Mouse (Mus musculus) lung, postnatal 36 days (tissue): ENCODE data around the gene Zfp775.
"Not testable (repeated sequence)": the region's sequence is repeated elsewhere in the genome, so short reads cannot be mapped to it uniquely, and the experiment has no call there.

Experiments
- DNase-seq: peaks from one replicate; pipeline ENCODE4 v3.0.0; 2022; ENCODE audit warnings: mixed read lengths

Zfp775 gene

DNA sequence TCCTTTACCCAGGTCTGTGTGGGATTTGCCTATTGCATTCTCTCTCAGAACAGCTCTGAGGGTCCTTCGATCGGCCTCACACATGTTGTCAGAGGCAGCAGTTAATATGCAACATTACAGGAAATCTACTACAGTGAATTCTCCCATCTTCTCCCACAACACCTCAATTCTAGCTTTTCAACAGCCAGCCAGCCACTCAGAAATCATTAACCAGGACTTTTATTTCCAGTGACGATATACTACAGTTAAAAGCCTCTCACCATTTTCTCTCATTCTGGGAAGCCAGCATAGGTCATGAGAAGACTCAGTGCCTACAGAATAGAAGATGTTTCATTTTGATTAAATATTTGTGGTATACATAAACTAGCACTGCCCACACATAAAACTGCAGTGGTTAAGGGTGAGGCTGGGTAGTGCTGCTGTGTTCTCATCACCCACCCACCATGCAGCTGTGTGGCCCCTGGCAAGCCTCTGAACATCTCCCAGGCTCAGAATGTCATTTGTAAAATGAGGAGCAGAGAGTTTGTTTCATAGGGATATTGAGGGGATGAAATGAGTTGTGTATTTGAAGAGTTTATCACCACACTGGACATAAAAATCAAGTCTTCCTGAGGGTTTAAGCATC lies 10.5 kb upstream of the Zfp775 start:
- DNase-seq: no peak

DNA sequence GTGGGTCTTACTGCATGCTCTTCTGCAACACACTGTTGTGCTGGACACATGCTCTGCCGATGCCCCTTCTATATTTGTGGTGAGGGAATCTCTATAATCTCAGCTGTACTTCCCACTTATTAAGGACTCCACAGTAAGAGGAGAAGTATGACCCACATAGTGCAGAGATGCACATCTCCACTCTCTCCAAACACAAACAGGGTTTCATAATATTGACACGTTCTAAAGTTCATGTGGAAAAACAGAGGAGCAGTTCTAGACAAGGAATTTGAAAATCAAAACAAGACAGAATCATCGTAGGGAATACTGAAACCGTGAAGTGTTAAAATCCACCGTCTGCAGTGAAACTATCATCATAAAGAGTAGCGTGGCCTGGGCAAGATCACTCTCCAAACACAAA lies 10.0 kb upstream of the Zfp775 start:
- no peak for DNase-seq

DNA sequence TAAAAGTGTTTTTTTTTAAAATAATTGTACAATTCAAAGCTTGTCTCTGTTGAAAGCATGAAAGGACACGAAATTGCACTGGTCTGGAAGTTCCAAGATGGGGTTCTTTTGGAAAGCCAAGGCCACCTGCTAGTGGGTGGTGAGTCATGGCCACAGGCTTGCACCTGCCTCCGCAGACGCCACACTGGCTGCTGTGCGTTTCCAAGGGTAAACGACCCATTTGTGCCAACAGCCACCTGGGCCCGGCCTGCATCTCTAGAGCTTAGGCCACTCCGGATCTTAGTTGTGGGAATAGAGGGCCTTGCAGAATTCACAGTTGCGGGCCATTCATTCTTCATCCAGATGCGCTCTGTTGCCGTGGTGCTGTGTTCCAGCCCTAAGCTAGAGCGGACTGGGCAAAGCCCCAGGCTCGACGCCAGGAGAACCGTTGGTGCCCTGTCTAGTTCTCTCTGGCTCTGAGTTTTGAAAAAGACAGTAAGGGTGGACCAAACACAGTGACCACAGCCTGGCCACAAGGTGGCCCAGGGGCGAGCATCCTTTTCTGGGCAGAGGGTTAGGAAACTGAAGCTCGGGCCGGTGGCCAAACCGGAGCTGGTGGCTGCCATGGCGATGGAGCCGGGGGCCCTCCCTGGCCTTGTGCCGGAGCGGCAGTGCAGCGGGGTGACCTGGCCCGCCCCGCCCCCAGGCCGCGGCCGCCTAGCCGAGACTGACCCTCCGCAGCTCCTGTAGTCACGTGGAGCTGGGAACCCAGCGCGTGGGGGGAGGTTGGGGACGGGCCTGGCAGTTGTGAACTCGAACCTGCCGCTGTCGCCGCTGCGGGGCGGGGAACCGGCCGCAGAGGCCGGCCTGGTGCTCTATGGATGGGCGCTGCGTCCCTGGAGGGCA lies 8.5 kb upstream of the Zfp775 start, which contains the start of the genes Repin1 and Gm44965:
TSS of gene Repin1 (plus strand) at position 726 of the 885 bp plus-strand sequence.
TSS of gene Gm44965 (plus strand) at position 784 of the 885 bp plus-strand sequence.
- DNase-seq: peak; percentile 92

DNA sequence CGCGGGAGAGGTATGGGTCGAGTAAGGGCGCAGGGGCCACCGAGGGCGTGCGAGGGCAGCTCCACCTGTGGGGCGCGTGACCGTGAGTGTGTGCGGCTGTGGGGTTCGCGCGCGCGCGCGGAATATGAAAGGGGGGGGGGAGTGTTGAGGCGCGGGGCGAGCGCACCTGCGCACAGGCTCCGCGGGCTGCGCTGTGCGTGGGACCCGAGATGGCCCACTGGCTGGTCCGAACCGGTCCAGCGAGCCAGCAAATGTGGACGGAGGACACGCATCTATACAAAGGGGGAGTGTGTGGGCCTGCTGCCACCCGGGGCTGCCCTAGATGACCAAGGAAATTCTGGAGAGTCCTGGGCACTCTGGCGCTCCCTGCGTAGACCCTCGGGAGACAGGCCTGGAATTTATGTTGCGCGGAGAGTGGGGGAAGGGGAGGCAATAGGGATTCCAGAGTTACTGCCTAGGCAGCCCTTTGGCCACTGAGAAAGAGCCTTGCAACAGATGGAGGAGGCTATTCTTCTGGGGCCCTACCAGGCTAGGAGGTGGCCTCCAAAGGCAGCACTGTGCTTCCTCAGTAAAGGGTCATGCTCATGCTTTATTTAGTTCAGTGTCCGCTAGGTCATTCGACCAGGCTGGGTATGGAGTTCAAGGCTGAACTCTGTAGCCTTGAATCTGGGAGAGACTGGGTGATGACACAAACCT lies 7.7 kb upstream of the Zfp775 start:
- DNase-seq: peak; percentile 27

DNA sequence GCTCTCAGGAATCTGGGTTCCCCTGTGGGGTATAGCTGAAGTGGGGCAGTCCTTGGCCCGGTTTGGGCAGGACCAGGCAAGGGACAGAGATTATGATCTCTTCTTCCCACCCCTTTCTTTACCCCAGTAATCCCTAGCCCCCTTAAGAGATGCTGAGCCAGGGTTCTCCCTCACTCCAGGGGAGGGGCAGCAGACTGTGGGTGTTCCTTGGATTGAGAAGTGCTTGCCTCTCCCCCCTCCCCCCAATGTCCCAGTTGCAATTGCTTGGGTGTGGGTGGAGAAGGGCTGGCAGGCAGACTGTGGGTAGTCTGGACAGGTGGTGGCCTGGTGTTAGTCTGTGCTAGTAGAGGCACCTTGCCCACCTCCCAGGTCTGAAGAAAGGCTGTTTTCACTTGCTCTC lies 6.6 kb upstream of the Zfp775 start:
- DNase-seq: no peak

DNA sequence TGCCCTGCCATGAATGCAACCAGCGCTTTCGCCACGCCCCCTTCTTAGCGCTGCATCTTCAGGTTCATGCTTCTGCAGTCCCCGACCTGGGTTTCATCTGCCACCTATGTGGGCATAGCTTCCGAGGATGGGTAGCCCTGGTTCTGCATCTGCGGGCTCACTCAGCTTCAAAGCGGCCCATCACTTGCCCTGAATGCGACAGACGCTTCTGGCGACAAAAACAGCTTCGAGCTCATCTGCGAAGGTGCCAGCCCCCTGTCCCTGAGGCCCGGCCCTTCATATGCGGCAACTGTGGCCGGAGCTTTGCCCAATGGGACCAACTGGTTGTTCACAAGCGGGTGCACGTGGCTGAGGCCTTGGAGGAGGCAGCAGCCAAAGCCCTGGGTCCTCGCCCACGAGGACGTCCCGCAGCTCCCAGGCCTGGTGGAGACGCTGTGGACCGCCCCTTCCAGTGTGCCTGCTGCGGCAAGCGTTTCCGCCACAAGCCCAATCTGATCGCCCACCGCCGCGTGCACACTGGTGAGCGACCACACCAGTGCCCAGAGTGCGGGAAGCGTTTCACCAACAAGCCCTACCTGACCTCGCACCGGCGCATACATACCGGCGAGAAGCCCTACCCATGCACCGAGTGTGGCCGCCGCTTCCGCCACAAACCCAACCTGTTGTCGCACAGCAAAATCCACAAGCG lies 5.2 kb upstream of the Zfp775 start:
- no peak for DNase-seq

DNA sequence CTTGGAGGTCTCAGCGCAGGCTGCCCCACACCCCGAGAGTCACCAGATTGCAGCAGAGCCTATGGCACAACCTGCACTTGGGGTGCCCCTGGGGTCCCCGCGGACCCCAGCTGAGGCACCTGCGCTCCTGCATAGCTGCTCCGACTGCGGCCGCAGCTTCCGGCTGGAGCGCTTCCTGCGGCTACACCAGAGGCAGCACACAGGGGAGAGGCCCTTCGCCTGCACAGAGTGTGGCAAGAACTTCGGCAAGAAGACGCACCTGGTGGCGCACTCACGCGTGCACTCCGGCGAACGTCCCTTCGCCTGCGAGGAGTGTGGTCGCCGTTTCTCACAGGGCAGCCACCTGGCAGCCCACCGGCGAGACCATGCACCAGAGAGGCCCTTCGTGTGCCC lies 4.6 kb upstream of the Zfp775 start:
- no peak for DNase-seq

DNA sequence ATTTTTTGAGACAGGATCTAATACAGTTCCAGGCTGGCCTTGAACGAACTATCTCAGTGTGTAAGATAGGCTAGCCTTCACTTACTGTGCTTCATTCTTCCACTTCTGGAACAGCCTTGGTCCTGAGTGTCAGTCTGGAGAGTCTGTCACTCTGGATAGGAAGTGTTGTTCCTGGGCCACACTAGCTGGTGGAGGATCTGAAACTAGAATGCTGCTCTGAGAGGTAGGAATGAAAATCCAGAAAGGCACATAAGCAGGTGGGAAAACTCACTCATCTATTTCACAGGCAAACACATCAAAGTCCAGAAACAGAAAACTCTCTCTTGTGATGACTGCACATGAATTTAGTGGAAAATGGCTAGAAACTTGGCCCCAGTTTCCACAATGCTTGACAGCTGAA lies 1.3 kb upstream of the Zfp775 start:
- no peak for DNase-seq

DNA sequence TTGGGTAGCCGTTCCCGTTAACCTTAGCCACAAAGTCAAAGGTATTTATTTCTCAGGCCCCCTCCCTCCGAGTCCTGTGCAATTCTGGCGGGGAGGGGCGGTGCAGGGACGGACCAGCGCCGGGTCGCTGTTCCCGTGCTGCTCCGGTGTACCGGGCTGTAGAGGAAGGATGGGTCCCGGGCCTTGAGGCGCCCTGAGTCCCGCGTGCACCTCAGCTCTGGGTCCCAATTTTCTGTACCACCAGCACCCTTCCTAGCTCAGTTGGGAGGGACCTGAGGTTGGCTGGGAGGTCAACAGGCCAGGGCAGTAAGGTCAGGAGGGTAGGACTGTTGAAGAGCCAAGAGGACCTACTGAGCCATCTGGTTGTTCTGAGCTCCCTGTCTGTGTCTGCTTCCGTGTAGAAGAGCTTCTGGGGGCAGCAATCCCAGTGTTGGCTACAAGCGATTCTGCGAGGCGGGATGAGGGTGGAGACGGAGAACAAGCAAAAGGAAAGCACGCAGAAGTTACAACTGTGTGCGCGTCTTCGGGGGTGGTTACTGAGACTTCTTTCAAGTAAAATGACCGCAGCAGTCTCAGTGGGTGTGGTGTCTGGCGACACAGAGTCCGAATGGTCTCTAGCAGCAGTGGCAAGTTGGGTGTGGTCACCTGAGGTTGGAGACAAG lies 348 bp downstream of the Zfp775 start:
- peak; percentile 60 for DNase-seq

DNA sequence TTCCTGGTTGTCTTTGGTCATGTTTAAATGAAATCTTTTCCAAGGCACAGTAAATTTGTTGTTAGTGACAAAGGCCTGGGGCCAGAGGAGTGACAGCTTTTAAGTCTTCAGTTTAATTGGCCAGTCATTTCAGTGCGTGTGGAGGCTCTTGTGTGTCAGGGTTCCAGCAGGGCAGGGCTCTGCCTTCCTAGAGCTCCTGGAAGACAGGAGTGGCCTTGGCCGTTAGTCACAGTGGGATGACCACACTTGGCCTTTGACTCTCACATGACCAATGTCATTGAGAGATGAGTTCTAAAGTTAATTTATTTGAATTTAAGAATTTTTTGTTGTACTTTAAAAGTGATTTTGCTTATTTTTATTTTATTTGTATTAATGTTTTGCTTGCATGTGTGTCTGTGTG lies 6.3 kb downstream of the Zfp775 start:
- no peak for DNase-seq

DNA sequence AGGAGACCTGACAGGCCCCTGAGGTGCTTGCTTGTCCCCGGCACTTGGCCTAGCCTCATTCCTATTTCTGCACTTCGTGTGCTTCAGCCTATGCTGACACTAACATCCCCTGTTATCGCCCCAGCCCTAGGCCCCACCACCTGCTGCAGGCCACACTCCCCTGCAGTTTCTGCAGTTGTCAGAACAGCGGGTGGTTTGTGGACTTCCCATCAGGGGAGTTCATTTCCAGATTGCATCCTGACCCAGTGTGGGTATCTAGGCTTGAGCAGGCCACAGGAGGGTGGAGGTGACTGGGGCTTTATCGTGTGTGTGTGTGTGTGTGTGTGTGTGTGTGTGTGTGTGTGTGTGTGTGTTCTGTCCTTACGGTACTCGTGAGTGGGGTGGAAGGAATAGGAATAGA lies 7.6 kb downstream of the Zfp775 start:
- DNase-seq: no peak

DNA sequence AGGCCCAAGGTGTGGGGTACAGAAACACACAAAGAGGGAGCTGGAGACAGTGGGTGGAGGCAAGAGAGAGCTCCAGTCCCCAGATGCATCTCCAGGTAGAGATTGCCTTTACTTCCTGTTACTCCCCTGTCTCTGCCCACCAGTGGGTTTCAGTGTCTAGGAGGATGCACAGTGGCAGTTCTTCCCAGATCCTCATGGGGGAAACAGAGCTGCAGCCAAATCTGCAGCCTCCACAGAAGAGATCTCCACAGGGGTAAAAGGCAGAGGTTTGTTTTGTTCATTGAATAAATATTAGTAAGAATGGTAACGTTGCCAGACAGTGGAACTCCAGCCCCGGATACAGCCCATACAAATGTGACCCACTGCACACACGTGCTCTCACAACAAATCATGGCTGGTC lies 8.8 kb downstream of the Zfp775 start:
- DNase-seq: no peak

DNA sequence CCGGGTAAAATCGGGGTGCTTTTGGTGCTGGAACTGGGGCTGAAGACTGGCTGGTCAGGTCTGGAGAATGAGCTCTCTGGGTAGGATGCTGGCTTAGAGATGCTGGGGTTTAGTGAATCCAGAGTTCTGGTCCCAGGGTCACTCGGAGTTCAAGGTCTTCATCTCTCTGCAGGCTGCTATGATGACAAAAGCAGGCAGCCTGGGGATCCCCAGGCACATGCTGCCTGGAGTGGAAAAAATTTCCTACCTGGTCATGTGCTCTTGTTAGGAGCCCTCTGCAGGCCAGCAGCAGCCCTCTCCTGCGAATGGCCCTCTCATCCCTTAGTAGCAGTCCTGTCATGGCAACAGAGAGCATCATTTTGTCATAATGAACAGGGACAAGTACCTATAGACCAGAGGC lies 11.6 kb downstream of the Zfp775 start:
- DNase-seq: no peak

DNA sequence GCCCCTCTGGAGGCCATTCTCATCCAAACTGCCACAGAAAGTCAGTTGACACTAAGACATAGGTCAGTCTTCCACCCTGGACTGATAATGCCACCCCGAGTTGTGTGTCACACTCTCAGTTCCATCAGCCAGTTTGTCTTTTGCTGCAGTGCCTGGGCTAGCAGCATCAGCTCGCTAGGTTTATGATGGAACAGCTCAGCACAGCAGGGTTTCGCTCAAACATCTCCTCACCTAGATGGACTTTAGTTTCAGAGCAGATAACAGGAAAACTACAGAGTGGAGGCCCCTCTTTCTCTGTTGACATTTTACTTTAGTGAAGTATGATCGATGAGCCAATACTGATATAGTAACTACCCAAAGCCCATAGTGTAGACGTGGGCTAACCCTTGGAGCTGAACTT lies 12.9 kb downstream of the Zfp775 start:
- DNase-seq: no peak

DNA sequence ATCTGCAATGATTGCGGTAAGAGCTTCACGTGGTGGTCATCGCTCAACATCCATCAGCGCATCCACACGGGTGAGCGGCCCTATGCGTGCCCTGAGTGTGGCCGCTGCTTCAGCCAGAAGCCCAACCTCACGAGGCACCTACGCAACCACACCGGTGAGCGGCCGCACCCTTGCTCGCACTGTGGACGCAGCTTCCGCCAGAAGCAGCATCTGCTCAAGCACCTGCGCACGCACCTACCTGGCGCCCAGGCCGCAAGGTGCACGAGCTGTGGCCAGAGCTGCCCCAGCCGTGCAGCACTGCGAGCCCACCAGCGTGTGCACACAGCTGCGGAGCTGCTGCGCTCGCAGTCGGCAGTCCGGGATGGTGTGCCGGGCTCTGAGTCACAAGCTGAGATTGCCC lies 18.2 kb downstream of the Zfp775 start:
- DNase-seq: no peak

DNA sequence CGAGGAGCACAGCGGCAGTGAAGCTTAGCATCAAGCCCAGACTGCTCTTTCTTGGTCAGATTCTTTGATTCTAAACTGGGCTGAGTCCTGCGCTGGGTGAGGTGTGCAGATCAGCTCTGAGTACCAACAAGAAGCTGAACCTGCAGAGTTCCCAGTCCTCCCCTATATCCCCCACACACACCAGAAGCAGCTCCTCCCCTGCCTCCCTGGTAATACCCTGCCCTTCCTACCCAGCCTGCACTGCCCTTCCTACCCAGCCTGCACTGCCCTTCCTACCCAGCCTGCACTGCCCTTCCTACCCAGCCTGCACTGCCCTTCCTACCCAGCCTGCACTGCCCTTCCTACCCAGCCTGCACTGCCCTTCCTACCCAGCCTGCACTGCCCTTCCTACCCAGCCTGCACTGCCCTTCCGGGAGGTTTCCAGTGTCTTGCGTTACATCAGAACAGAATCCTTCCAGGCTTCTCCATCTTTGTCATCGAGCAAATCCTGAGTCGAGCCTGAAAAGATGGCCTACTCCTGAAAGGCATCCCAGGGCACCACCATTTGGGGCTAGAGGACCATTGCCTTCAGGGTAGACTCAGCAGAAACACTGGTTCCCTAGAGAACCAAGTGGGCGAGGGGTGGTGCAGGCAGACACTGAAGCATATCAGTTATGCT lies 20.5 kb downstream of the Zfp775 start:
- DNase-seq: not testable (repeated sequence)

DNA sequence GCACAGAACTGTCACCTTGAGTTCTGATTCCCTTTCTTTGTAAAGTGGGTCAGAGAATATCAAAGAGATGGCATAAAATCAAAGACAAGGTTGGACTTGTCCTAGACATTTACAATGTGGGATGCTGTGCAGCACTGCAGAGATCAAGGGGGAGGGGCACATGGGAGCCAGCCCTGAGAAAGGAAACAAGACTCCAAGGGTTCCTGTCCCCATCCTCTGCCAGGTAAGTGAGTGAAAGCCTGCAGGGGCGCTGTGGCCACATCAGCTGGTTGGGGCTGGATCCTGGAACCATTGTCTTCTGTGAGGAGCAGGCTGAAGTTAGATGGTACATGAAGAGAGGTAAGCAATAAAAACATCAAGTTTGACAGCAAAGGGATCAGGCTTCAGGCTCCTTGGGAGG lies 21.6 kb downstream of the Zfp775 start:
- no peak for DNase-seq

DNA sequence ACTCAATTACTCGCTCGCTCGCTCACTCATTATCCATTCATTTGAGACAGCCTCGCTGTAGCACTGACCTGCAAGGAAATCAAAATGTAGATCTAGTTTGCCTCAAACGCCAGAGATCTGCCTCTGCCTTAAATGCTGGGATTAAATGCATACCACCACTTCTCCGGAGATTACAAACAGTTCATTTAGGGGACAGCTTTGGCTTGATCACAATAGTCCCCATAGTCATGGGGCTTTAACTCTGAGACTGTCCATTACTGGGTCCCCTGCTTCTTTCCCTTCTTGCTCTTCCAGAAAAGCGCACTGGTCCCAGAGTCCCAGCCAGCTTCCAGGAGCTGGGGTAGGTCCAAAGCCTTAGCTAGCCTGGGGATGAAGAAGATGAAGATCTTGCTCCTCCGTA lies 24.6 kb downstream of the Zfp775 start, which contains the start of gene AI854703:
TSS of gene AI854703 (plus strand) at position 301 of the 400 bp plus-strand sequence.
- DNase-seq: no peak

DNA sequence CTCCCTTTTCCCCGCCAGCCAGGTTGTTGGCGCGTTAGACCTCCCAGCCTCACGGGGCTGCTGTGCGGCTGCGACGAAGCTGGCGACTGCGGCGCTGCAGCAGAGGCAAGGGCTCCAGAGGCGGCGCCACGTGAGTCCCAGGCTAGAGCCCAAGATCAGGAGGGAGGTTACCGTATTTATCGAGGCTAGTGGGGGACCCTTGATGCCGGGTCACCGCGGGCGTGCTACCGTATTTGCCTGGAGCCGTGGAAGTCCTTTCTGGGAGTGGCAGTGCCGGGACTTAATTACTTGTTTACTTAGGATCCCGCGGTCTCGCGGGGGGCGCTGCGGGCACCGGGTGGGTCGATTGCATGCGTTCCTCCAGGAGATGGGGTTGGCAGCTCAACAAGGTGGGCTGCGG lies 25.1 kb downstream of the Zfp775 start:
- peak; percentile 28 for DNase-seq

DNA sequence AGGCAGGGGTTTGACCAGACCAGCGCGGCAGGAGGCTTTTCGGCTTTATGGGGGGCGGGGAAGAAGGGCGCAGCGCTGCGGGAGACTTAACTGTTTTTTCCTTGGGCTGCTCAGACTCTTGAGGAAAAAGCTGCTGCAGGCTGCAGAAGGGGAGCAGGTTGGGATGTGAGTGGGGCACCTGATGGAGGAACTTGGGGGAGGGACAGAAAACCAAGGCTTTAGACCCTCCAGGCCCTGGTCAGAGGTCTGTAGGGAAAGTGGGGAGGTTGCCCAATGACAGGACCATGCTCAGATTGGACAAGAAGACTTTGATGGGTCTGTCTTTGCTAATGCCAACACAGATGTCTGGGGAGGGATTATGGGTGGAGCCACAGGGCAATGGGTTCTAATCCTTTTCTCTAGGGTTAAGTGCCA lies 25.7 kb downstream of the Zfp775 start:
- DNase-seq: no peak

DNA sequence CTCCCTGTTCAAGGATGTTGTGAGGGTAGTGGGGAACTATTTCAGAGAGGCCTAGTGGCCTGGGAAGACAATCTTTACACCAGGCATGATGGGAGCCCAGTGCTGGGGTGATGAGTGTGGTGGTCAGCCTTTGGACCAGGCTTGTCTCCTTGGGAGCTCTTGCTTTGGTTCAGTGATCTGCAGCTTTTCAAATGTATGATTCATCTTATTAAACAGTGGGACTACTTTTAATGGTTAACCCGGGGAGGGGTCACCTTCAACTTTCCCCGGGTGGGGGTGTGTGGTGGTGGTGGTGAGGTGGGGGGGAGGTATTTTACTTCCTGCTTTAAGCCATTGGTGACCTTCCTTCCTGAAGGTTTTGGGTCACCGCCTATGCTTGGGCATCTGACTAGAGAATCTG lies 26.5 kb downstream of the Zfp775 start:
- DNase-seq: no peak
